Mouse (Mus musculus) ovary, adult 18-20 months (tissue): ENCODE results near the gene Slc36a4.

Experiments
- DNase-seq: peaks from one replicate; pipeline ENCODE4 v3.0.0; 2022; ENCODE audit warnings: low spot score, mixed read lengths

Slc36a4 gene

DNA sequence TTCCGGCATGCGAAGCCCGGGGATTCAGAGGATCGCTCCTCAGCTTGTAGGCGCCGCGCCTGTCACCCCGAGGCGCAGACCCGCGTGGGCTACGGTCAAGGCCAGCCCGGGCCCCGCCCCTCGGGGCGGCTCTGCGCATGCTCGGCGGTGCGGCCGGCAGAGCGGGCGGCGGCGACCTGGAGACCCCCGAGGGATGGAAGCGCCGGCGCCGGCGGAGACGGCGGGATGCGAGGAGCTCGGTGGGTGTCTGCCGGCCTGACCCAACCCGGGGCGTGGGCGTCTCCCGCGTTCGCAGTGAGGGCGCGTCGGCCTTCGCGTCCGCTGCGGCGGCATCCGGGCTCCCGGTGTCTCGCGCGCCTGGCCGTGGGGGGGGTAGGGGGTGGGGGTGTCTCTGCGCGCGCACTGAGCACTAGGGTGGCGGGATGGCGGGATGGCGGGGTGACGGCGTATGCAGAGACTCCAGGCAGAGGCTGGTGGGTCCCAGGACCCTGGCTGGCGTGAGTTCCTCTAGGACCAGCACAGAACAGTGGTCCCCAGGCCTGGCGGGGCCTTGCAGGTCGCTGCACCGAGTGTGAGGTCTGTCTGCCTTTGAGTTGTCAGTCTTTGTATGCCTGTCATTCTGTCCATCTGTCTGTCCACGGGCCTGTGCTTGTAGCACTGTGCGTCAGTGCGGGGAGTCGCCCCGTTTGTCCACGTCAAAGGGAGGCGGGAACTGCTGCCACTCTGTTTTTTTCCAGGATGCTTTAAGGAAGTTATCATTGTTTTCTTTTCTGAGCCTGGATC, at the start of gene Slc36a4:
Slc36a4 (plus strand) TSS at position 140 of the 783 bp plus-strand sequence.
- DNase-seq = peak; percentile 51

GRCm38 (mm10) chr9:15664606-15665005, 44.9 kb upstream of the Slc36a4 start:
- no peak for DNase-seq

GRCm38 (mm10) chr9:15669452-15669851, 40.1 kb upstream of the Slc36a4 start:
- DNase-seq = no peak

DNA sequence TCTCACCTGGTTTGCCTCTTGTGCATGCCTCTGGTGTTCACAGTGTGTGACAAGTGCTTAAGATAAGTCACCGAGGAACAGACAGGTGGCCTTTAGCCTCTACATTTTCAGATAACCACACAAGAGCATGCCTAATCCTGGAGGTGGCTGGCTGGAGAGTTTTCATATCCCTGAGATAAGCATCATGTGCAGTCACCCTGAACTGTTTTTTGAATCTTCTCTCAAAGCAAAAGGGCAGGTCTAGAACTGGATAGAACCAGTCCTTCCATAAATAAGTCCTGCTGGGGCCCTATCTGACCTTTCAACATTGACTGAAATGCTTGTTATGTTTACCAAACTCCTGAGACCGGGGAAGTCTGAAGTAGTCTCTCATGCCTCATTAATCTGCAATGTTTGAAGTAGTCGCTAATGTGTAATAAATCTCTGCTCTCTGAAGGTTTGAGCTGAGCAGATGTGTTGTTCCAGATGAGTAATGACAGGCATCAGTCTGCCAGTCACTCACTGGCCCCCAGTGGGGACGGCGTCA, 39.5 kb upstream of the Slc36a4 start:
- no peak for DNase-seq

DNA sequence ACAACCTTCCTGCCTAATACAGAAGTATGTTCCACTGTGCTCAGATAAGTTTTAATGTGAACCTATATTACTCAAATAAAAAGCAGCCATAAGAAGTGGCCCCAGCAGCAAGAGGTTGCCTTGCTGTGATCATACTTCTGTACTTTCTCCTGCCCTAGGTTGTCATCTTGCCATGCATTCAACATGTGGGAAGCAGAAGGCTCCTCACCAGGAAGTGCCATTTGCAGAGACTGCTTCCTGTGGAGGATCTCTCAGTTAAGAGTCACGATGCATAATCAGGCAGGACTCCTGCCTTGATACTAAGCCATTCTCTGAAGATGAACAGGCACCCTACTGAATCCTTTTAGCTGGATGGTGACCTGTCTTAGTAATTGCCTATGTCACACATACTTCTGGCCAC, 37.3 kb upstream of the Slc36a4 start:
- DNase-seq = no peak

- peak; percentile 46 for DNase-seq
Measured at GRCm38 (mm10) chr9:15681855-15682466, 27.6 kb upstream of the Slc36a4 start.

DNA sequence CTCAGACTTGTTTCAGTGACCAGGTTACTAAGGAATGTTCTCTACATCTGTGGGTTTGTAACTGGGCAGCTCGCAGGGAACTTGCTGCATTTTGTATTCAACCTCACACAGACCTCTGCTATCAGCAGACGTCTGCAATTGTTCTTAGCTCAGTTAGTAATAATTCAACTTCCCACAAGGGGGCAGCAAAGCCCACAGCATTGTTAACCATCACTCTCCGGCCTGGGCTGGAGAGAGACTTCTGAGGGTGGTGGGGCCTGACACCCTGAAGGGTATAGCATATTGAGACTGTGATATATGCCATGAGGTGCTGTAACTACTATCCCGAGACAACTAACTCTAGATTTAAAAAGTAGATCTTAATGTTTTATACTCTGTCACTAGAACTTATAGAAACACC, 24.3 kb upstream of the Slc36a4 start:
- no peak for DNase-seq

DNA sequence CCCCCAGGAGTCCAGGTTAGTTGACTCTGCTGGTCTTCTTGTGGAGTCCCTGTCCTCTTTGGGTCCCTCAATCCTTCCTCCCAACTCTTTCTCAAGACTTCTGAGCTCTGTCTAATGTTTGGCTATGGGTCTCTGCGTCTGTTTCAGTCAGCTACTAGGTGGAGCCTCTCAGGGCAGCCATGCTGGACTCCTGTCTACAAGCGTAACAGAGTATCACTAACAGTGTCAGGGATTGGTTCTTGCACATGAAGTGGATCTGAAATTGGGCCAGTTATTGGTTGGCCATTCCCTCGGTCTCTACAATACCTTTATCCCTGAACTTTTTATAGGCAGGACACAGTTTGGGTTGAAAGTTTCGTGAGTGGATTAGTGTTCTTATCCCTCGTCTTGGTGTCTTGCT, 22.2 kb upstream of the Slc36a4 start:
- DNase-seq = no peak

GRCm38 (mm10) chr9:15693847-15694246, 15.7 kb upstream of the Slc36a4 start:
- DNase-seq = no peak

DNA sequence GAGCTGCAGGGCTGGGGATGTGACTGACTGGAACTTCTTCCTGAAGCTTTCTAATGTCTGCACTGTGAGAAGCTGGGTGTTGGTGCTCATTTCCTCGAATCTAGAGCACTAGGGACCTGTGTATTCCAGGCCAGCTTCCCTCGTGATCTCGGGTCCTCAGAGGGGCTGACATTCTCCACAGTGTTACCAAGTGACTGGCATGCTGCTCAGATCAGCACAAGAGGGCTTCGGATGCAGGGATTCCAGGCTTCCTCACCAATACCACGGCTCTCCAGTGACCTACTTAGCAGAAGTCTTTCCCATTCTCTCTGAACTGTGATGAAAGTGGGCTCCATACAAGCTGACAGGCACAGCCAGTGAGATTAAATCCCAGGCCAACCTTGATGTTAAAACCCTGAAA, 14.5 kb upstream of the Slc36a4 start:
- DNase-seq = no peak

GRCm38 (mm10) chr9:15705706-15706105, 3.8 kb upstream of the Slc36a4 start:
- DNase-seq = no peak

DNA sequence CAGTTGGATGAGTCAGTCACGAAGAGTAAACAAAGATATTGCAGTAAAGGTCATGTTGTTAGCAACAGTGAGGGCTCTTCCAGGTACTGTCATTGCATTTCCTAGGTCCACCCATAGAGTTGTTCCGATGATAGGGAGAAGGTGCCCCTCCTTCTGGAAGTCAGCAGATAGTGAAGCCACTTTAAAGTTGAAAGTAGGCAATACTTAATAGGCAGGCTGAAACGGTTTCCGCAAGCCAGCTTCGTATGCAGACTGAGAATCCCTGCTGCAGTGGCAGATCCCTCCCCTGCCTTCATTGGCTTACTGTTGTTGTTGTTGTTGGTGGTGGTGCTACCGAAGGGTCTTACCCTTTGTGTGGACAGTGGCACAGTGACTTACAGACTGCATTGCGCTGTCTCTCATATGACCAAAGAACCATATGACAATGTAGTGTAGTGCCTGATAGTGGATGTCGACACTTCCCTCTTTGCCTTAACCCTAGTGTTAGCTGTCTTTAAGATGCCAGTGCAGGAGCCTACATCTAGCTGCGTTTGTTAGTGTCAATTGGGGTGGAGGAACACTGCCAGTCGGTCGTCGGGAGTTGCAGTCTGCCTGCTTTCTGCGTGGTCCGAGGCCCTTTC, 449 bp upstream of the Slc36a4 start:
- DNase-seq = no peak

GRCm38 (mm10) chr9:15710821-15711565, 1.5 kb downstream of the Slc36a4 start:
- DNase-seq = no peak

DNA sequence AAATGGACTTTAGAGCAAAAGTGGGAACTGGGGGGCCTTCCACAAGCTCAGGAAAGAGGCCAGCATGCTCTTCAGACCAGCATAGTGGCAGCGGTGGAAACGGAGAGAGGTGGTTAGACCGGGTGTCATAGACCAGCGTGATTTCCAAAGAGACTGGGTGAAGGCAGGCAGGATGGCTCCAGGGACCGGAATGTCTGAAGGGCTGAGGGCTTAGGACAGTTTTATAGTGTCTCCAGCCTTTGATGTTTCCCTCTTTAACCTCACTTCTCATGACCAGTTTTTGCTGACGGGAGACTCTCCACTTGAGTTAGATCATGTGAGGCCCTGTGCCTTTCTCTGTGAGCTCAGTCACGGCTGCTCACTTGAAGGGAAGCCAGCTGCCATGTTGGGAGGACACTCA, 2.1 kb downstream of the Slc36a4 start:
- no peak for DNase-seq

DNA sequence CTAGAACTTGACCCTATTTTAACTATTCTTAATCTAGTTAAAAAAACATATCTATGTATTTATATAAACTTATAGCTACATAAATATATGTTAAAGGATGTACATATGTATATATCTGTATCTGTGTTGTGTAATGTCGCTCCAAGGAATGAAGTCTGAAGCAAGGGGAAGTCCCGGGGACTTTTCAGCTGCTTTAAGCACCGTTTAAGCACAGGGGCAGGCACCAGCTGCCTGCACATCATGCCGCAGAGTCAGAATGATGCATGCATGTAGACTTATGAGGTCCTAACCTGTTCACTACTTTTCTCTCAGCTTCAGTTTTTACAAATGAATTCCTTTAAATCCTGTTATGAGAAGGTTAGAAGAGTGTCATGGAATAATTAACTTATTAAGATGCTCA, 5.3 kb downstream of the Slc36a4 start:
- no peak for DNase-seq

DNA sequence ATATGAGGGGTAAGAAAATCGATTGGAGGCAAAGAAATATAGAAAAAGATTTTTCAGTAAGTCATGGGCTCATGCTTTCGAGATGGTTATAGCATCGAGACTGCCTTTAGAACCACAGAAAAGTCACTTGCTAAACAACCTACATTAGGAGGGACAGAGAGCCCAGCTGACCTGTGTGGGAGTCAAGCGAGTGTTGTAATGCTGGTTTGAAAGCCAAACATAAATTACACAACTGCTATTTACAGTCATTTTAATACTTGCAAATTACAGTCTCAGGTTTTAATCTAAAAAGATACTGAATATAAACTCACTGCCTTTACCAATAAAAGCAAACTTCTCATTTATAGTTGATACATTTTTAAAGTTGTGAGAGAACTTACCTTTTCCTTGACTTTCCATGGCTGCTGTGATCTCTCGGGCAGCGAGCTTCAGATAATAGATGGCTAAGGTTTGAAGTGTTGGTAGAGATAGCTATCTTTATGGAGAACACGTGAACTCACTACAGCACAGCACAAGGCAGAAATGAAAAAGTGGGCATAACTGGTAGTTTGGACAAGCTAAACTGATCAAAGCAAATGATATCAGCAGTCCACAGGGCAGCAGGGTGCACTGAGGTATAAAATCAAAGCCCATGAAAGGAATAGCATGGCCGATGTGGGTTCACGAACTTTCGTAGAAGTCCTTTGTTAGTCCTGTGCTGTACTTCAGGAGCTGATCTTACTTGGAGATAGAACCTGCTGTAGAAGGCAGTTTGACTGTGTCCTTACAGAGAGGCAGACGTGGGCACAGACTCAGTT, 5.9 kb downstream of the Slc36a4 start:
- DNase-seq = no peak

GRCm38 (mm10) chr9:15717363-15717762, 7.8 kb downstream of the Slc36a4 start:
- DNase-seq = no peak

DNA sequence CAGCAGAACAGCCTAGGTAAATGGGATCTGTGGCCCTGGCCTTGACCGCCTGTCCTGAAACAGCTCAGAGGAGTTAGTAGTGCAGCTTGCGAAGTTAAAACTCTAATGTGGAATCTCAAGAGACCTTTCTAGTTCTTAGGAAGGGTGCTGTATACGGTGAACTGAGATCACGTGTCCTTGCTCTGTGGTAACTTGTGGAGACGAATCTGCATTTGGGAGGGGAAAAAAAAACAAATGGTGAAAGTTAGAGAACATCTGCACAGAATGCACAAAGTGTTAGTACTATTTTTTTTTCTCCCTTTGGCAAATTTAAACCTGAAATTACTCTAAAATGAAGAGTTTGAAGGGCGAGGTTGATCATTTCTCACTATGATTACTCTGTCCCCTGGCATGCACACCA, 8.8 kb downstream of the Slc36a4 start:
- no peak for DNase-seq

DNA sequence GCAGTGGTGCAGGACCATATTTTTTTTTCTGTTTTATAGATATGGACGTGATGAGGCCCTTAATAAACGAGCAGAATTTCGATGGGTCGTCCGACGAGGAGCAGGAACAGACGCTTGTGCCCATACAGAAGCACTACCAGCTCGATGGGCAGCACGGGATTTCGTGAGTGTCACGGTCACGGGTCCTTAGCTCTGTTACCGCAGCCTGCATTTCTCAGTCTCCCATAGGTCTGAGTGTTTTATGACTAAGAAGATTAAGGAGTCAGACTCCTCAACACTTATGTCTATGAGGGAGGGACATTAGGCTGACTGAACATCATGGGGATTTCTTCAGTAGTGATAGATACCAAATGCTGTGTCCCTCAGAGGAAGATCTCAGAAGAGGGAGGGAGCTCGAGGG, 10.1 kb downstream of the Slc36a4 start:
- DNase-seq = no peak

DNA sequence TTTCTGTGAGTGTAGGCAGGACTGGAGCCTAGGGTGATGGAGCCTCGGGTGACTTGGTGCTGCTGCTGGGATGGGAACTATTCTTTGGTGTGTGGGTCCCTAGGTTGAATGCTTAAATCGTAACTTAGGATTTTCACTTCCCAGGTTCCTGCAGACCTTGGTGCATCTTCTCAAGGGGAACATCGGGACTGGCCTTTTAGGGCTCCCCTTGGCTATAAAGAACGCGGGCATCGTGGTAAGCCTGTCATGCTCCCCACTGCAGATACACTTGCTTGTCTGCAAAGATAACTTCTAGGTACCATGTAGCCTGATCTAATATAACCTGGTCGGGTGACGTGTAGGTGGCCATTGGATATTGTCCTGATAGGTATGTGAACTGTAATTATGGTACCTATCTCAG, 11.0 kb downstream of the Slc36a4 start:
- DNase-seq = no peak

GRCm38 (mm10) chr9:15721226-15721833, 11.8 kb downstream of the Slc36a4 start:
- no peak for DNase-seq
